Mouse (Mus musculus) forebrain, embryonic 16.5 days (tissue): Measurements from ENCODE around the gene Pla2g4f. TPM values are rescaled to one million over a fixed set of nuclear protein-coding genes. Genes with fewer than 3 reads are reported as not detected.

ENCODE experiments used
- ATAC-seq: fragments of 200-750 bp; cut with Nextera tagmentation; 2 replicates; pipeline ENCODE4 v1.8.0; 2017; ENCODE audit warnings: mild to moderate bottlenecking, moderate library complexity
- H3K27ac ChIP-seq: fragments of 300-500 bp; sonication (generic); 2 replicates; pipeline ENCODE4 v1.5.1; 2014; ENCODE audit warnings: low read length, control low read depth
- H3K27me3 ChIP-seq: fragments of 300-500 bp; sonication (generic); replicated peaks from 2 replicates; pipeline ENCODE4 v1.6.1; 2014; ENCODE audit warnings: low read length; ENCODE audit not compliant: control insufficient read depth, insufficient read depth
- H3K36me3 ChIP-seq: fragments of 300-500 bp; sonication (generic); 2 replicates; pipeline ENCODE4 v1.6.1; 2014; ENCODE audit not compliant: control insufficient read depth, insufficient read depth
- H3K4me1 ChIP-seq: fragments of 300-500 bp; sonication (generic); replicated peaks from 2 replicates; pipeline ENCODE4 v1.6.1; 2014; ENCODE audit warnings: low read length; ENCODE audit not compliant: control insufficient read depth, insufficient read depth
- H3K4me2 ChIP-seq: fragments of 300-500 bp; sonication (generic); 2 replicates; pipeline ENCODE4 v1.6.1; 2014; ENCODE audit warnings: mild to moderate bottlenecking, low read length, control low read depth
- H3K4me3 ChIP-seq: fragments of 300-500 bp; sonication (generic); replicated peaks from 2 replicates; pipeline ENCODE4 v1.5.1; 2014; ENCODE audit warnings: mild to moderate bottlenecking, low read length, control low read depth
- H3K9ac ChIP-seq: fragments of 300-500 bp; sonication (generic); replicated peaks from 2 replicates; pipeline ENCODE4 v1.6.1; 2014; ENCODE audit warnings: low read depth, low read length, control low read depth
- H3K9me3 ChIP-seq: fragments of 300-500 bp; sonication (generic); 2 replicates; pipeline ENCODE4 v1.6.1; 2016; ENCODE audit warnings: low read length; ENCODE audit not compliant: control insufficient read depth
- WGBS: fragments of 180-500 bp; shearing (Covaris S2); extraction: QIAGEN DNeasy Blood & Tissue Kit; methylation state at CpG from one replicate; pipeline ENCODE4 v1.1.7; 2014; 5-methylcytosine and 5-hydroxymethylcytosine counted together
- polyA plus RNA-seq: library from polyadenylated mRNA; unstranded; fragments of >200 nt; fragmentation: Nextera tagmentation; extraction: Ambion mirVana; gene quantifications from 2 replicates; pipeline ENCODE4 v1.2.1, GENCODE M21; 2015

Pla2g4f gene
- polyA plus RNA-seq, 1 experiment from 2014 or later = not detected

DNA sequence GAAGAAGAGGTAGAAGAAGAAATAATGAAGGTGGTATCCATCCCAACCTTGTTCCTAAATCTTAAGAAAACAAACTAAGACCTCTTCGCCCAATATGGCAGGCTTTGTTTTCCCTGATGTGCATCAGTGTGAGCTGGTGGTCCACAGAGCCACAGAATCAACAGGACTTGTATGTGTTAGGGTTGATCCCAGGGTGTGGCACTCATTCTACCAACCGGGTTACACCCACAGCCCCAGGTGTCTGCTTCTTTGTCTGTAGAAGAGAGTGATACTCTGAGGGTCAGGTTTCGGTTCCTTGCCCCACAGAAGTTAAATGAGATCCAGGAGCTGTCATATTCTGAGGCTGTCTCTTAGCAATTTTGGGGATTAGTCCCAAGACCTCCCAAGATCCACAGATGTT, 52.6 kb downstream of the Pla2g4f start:
- Histone ChIP-seq H3K27me3 (no peaks in the 10 kb centered on the region), H3K4me2 (no peak overlapping the region), H3K9ac (no peak overlapping the region), H3K4me3 (no peak overlapping the region), H3K27ac (no peak overlapping the region), H3K36me3 (no peaks in the 10 kb centered on the region), H3K9me3 (no peaks in the 10 kb centered on the region), H3K4me1 (no peaks in the 10 kb centered on the region)
- ATAC-seq = no peak
- 82% methylated on average over 3 of the region's 3 CpGs for WGBS

DNA sequence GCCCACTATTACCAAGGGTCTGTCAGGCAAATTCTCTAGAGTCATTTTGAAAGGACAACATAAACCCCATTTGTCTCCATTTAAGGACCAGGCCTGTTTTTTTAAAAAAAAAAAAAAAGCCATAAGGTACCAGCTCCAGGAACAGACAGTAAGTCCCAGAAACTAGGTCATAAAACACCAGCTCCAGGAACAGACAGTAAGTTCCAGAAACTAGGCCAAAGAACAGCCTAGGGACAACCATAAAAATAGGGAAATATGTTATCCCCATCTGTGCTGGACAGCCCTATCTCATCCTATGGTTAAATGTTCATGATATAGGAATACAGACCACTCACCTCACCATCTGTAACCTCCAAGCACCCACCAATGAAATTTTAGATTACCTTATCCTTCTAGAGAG, 57.7 kb downstream of the Pla2g4f start:
- Histone ChIP-seq H3K9ac (no peak overlapping the region), H3K27ac (no peak overlapping the region), H3K36me3 (no peaks in the 10 kb centered on the region), H3K4me2 (no peak overlapping the region), H3K9me3 (no peaks in the 10 kb centered on the region), H3K27me3 (no peaks in the 10 kb centered on the region), H3K4me1 (no peaks in the 10 kb centered on the region), H3K4me3 (no peak overlapping the region)
- ATAC-seq = no peak

DNA sequence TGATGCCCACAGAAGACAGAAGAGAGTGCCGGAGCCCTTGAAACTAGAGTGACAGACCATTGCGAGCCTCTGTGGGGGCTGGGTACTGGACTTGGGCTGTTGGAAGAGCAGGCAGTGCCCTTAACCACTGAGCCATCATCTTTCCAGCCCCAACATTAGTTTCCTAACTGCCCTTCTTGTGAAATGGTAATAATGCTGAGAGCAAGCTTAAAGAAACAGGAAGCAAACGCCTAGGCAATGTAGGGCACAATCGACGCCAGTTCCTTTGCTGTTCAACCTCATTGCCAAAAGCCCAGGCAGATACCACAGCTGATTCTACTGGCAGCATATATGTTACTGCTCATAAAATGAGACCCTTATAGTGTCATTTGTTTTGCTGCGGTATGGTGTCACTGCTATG, 61.3 kb downstream of the Pla2g4f start:
- H3K36me3 ChIP-seq = no peaks in the 10 kb centered on the region
- no peaks in the 10 kb centered on the region for H3K27me3 ChIP-seq
- H3K9me3 ChIP-seq = no peaks in the 10 kb centered on the region
- H3K27ac ChIP-seq = no peak overlapping the region
- no peak overlapping the region for H3K9ac ChIP-seq
- ATAC-seq = no peak
- 91% methylated on average over 6 of the region's 6 CpGs for WGBS
- H3K4me2 ChIP-seq = no peak overlapping the region
- no peaks in the 10 kb centered on the region for H3K4me1 ChIP-seq
- no peak overlapping the region for H3K4me3 ChIP-seq

Other genes starting within 250 kb of the Pla2g4f start
- 9.7 and 11.9 TPM in 2 replicates for gene Ehd4, start 159.6 kb downstream of the Pla2g4f start, polyA plus RNA-seq
- gene Pla2g4e, start 68.8 kb downstream of the Pla2g4f start, polyA plus RNA-seq = 2.6 and 3.4 TPM in 2 replicates
- gene Pla2g4d, start 25.0 kb downstream of the Pla2g4f start, polyA plus RNA-seq = 0.06 TPM in 1 of 2 replicates, not detected in the other
- 54.4 and 55.0 TPM in 2 replicates for gene Vps39, start 39.0 kb upstream of the Pla2g4f start, polyA plus RNA-seq
- gene Ganc, start 89.7 kb upstream of the Pla2g4f start, polyA plus RNA-seq = 7.0 and 8.3 TPM in 2 replicates
- 6.0 and 7.2 TPM in 2 replicates for gene Tmem87a, start 89.9 kb upstream of the Pla2g4f start, polyA plus RNA-seq
- gene Capn3, start 141.9 kb upstream of the Pla2g4f start, polyA plus RNA-seq = 0.37 TPM in 2 replicates
- gene Zfp106, start 249.7 kb upstream of the Pla2g4f start, polyA plus RNA-seq = 40.0 and 48.5 TPM in 2 replicates